Mouse (Mus musculus) embryonic fibroblast, embryonic 13.5 days (primary cell): ENCODE data around the gene Cyth1.

Experiments used
- CTCF ChIP-seq: IDR thresholded peaks from 2 replicates; pipeline ENCODE4 v1.5.1; 2011; ENCODE audit warnings: mild to moderate bottlenecking, control low read depth, low read length, moderate library complexity, borderline replicate concordance; ENCODE audit not compliant: insufficient read depth
- POLR2A ChIP-seq: IDR thresholded peaks from 2 replicates; pipeline ENCODE4 v1.6.1; 2011; ENCODE audit warnings: low read depth, mild to moderate bottlenecking, control low read depth, low read length, moderate library complexity

GRCm38 (mm10) chr11:118206267-118206666 is 42.1 kb downstream of the Cyth1 start:
- no peak for TF ChIP-seq CTCF
- TF ChIP-seq POLR2A = no peak
